Mouse (Mus musculus) bone marrow macrophage, adult 2 months (primary cell): ENCODE data around the gene Myo1h.

Experiments used
- CTCF ChIP-seq: IDR thresholded peaks from 2 replicates; pipeline ENCODE4 v1.5.1; 2012; ENCODE audit warnings: low read depth, mild to moderate bottlenecking, low read length, moderate library complexity
- POLR2A ChIP-seq: IDR thresholded peaks from 2 replicates; pipeline ENCODE4 v1.6.1; 2012; ENCODE audit warnings: mild to moderate bottlenecking, low read depth, low read length, borderline replicate concordance

GRCm38 (mm10) chr5:114299156-114299855 is 10.3 kb downstream of the Myo1h start:
- TF ChIP-seq POLR2A (no peak), CTCF (no peak)
